Mouse (Mus musculus) MEL (cell line): ENCODE results near the gene Apex2. TPM values are rescaled to one million over a fixed set of nuclear protein-coding genes. Genes with fewer than 3 reads are reported as not detected.

Experiments used
- DNase-seq: peaks from one replicate; pipeline ENCODE4 v3.0.0; 2011; ENCODE audit warnings: low read depth, low spot score
- H3K27ac ChIP-seq: 2 replicates; pipeline ENCODE4 v1.5.1; 2012; ENCODE audit warnings: low read depth, mild to moderate bottlenecking, control low read depth, low read length, moderate library complexity; ENCODE audit not compliant: control insufficient read depth
- H3K27me3 ChIP-seq, 2 experiments: fragments of 150-350 bp in 1 of 2; sonication (generic) in 1 of 2; 2 replicates each; pipeline ENCODE4 v1.6.1; 2012; ENCODE audit warnings: low read length in 2 of 2, mild to moderate bottlenecking in 2 of 2, improper control_type of control experiment in 1 of 2, moderate library complexity in 1 of 2; ENCODE audit not compliant: insufficient read depth in 2 of 2, control insufficient read depth in 1 of 2
- H3K36me3 ChIP-seq, 2 experiments: 2 replicates each; pipeline ENCODE4 v1.6.1; 2012 to 2014; ENCODE audit warnings: low read length in 2 of 2, improper control_type of control experiment in 1 of 2, inconsistent platforms in 1 of 2, mild to moderate bottlenecking in 1 of 2; ENCODE audit not compliant: insufficient read depth in 2 of 2, control insufficient read depth in 1 of 2
- H3K4me1 ChIP-seq, 2 experiments: fragments of 150-350 bp in 1 of 2; sonication (generic) in 1 of 2; 2 replicates each; pipeline ENCODE4 v1.6.1; 2012; ENCODE audit warnings: low read length in 2 of 2, improper control_type of control experiment in 1 of 2, mild to moderate bottlenecking in 1 of 2; ENCODE audit not compliant: insufficient read depth in 2 of 2, control insufficient read depth in 1 of 2
- H3K4me3 ChIP-seq, 2 experiments: fragments of 150-350 bp in 1 of 2; sonication (generic) in 1 of 2; 2 replicates each; pipeline ENCODE4 v1.5.1; 2012; ENCODE audit warnings: low read depth in 2 of 2, low read length in 2 of 2, mild to moderate bottlenecking in 2 of 2, moderate library complexity in 2 of 2, control low read depth in 1 of 2, improper control_type of control experiment in 1 of 2; ENCODE audit not compliant: control insufficient read depth in 1 of 2, insufficient read depth in 1 of 2
- H3K79me2 ChIP-seq: 2 replicates; pipeline ENCODE4 v1.6.1; 2012; ENCODE audit warnings: mild to moderate bottlenecking, low read length, moderate library complexity; ENCODE audit not compliant: control insufficient read depth, poor library complexity, insufficient read depth
- H3K9ac ChIP-seq: 2 replicates; pipeline ENCODE4 v1.6.1; 2012; ENCODE audit warnings: low read depth, mild to moderate bottlenecking, control low read depth, low read length, moderate library complexity; ENCODE audit not compliant: control insufficient read depth, poor library complexity, severe bottlenecking
- H3K9me3 ChIP-seq: fragments of 150-350 bp; sonication (generic); replicated peaks from 2 replicates; pipeline ENCODE4 v1.6.1; 2012; ENCODE audit warnings: mild to moderate bottlenecking, low read length, improper control_type of control experiment, moderate library complexity; ENCODE audit not compliant: insufficient read depth
- BHLHE40 ChIP-seq: IDR thresholded peaks from 2 replicates; pipeline ENCODE4 v1.6.1; 2012; ENCODE audit warnings: low read depth, mild to moderate bottlenecking, inconsistent platforms, low read length, improper control_type of control experiment, borderline replicate concordance
- CHD1 ChIP-seq: IDR thresholded peaks from 2 replicates; pipeline ENCODE4 v1.6.1; 2012; ENCODE audit warnings: low read depth, mild to moderate bottlenecking, inconsistent platforms, low read length, improper control_type of control experiment
- CHD2 ChIP-seq: IDR thresholded peaks from 2 replicates; pipeline ENCODE4 v1.6.1; 2011; ENCODE audit warnings: low read length, improper control_type of control experiment
- CTCF ChIP-seq, 3 experiments: IDR thresholded peaks in 2 of 3; conservative IDR thresholded peaks in 1 of 3; 2 replicates each; pipeline ENCODE4 v1.5.1; 2011 to 2012; ENCODE audit warnings: low read length in 3 of 3, low read depth in 2 of 3, mild to moderate bottlenecking in 2 of 3, improper control_type of control experiment in 1 of 3, inconsistent platforms in 1 of 3, mixed read lengths in 1 of 3, moderate library complexity in 1 of 3; ENCODE audit not compliant: control insufficient read depth in 1 of 3, insufficient read depth in 1 of 3, poor library complexity in 1 of 3, severe bottlenecking in 1 of 3
- E2F4 ChIP-seq: IDR thresholded peaks from 2 replicates; pipeline ENCODE4 v1.6.1; 2011; ENCODE audit warnings: low read depth, low read length, improper control_type of control experiment, borderline replicate concordance
- ELF1 ChIP-seq: IDR thresholded peaks from 2 replicates; pipeline ENCODE4 v1.6.1; 2014; ENCODE audit warnings: low read depth, mild to moderate bottlenecking, inconsistent platforms, low read length, improper control_type of control experiment, moderate library complexity
- EP300 ChIP-seq, 2 experiments: IDR thresholded peaks; 2 replicates each; pipeline ENCODE4 v1.6.1; 2011; ENCODE audit warnings: improper control_type of control experiment in 2 of 2, low read length in 2 of 2, low read depth in 1 of 2, mild to moderate bottlenecking in 1 of 2
- ETS1 ChIP-seq: IDR thresholded peaks from 2 replicates; pipeline ENCODE4 v1.6.1; 2012; ENCODE audit warnings: low read depth, mild to moderate bottlenecking, inconsistent platforms, low read length, improper control_type of control experiment, moderate library complexity
- GABPA ChIP-seq: IDR thresholded peaks from 2 replicates; pipeline ENCODE4 v1.6.1; 2012; ENCODE audit warnings: low read depth, mild to moderate bottlenecking, inconsistent platforms, low read length, improper control_type of control experiment, moderate library complexity
- GATA1 ChIP-seq: IDR thresholded peaks from 2 replicates; pipeline ENCODE4 v1.6.1; 2011; ENCODE audit warnings: low read depth, low read length, improper control_type of control experiment
- HCFC1 ChIP-seq: IDR thresholded peaks from 2 replicates; pipeline ENCODE4 v1.6.1; 2012; ENCODE audit warnings: low read depth, mild to moderate bottlenecking, inconsistent platforms, low read length, improper control_type of control experiment, moderate library complexity
- JUND ChIP-seq: IDR thresholded peaks from 2 replicates; pipeline ENCODE4 v1.6.1; 2011; ENCODE audit warnings: low read depth, mild to moderate bottlenecking, improper control_type of control experiment, low read length
- MAFK ChIP-seq: IDR thresholded peaks from 2 replicates; pipeline ENCODE4 v1.6.1; 2011; ENCODE audit warnings: low read depth, mild to moderate bottlenecking, low read length, improper control_type of control experiment, borderline replicate concordance
- MAX ChIP-seq: IDR thresholded peaks from 2 replicates; pipeline ENCODE4 v1.6.1; 2011; ENCODE audit warnings: low read length, improper control_type of control experiment
- MAZ ChIP-seq: IDR thresholded peaks from 2 replicates; pipeline ENCODE4 v1.6.1; 2012; ENCODE audit warnings: low read depth, mild to moderate bottlenecking, inconsistent platforms, low read length, improper control_type of control experiment
- MEF2A ChIP-seq: IDR thresholded peaks from 2 replicates; pipeline ENCODE4 v1.6.1; 2014; ENCODE audit warnings: low read depth, mild to moderate bottlenecking, inconsistent platforms, low read length, improper control_type of control experiment; ENCODE audit not compliant: poor library complexity, insufficient replicate concordance, severe bottlenecking; ENCODE audit errors: extremely low read depth
- MXI1 ChIP-seq: IDR thresholded peaks from 2 replicates; pipeline ENCODE4 v1.6.1; 2011; ENCODE audit warnings: mild to moderate bottlenecking, low read depth, low read length, improper control_type of control experiment
- MYB ChIP-seq: IDR thresholded peaks from 2 replicates; pipeline ENCODE4 v1.6.1; 2011; ENCODE audit warnings: mild to moderate bottlenecking, low read depth, low read length, improper control_type of control experiment
- MYC ChIP-seq: IDR thresholded peaks from 2 replicates; pipeline ENCODE4 v1.6.1; 2011; ENCODE audit warnings: low read depth, mild to moderate bottlenecking, low read length, improper control_type of control experiment, moderate library complexity
- NELFE ChIP-seq: IDR thresholded peaks from 2 replicates; pipeline ENCODE4 v1.6.1; 2011; ENCODE audit warnings: low read depth, low read length, improper control_type of control experiment
- NRF1 ChIP-seq: IDR thresholded peaks from 2 replicates; pipeline ENCODE4 v1.6.1; 2014; ENCODE audit warnings: low read depth, mild to moderate bottlenecking, inconsistent platforms, low read length, improper control_type of control experiment, moderate library complexity; ENCODE audit not compliant: poor library complexity, insufficient read depth, severe bottlenecking
- POLR2A ChIP-seq, 2 experiments: IDR thresholded peaks; 2 replicates each; pipeline ENCODE4 v1.6.1; 2011 to 2012; ENCODE audit warnings: low read length in 2 of 2, mild to moderate bottlenecking in 2 of 2, control low read depth in 1 of 2, improper control_type of control experiment in 1 of 2, low read depth in 1 of 2, moderate library complexity in 1 of 2; ENCODE audit not compliant: control insufficient read depth in 1 of 2, insufficient read depth in 1 of 2, poor library complexity in 1 of 2
- POLR2AphosphoS2 ChIP-seq: IDR thresholded peaks from 2 replicates; pipeline ENCODE4 v1.6.1; 2011; ENCODE audit warnings: low read length, improper control_type of control experiment
- POLR2AphosphoS5 ChIP-seq: IDR thresholded peaks from 2 replicates; pipeline ENCODE4 v1.6.1; 2012; ENCODE audit warnings: low read depth, borderline replicate concordance, mild to moderate bottlenecking, inconsistent platforms, low read length, moderate library complexity, mixed read lengths
- RAD21 ChIP-seq: IDR thresholded peaks from 2 replicates; pipeline ENCODE4 v1.6.1; 2011; ENCODE audit warnings: mild to moderate bottlenecking, low read depth, low read length, improper control_type of control experiment
- RCOR1 ChIP-seq: IDR thresholded peaks from 2 replicates; pipeline ENCODE4 v1.6.1; 2012; ENCODE audit warnings: low read depth, mild to moderate bottlenecking, inconsistent platforms, low read length, improper control_type of control experiment
- SIN3A ChIP-seq: IDR thresholded peaks from 2 replicates; pipeline ENCODE4 v1.6.1; 2012; ENCODE audit warnings: low read length, improper control_type of control experiment, inconsistent platforms
- SMC3 ChIP-seq: IDR thresholded peaks from 2 replicates; pipeline ENCODE4 v1.6.1; 2011; ENCODE audit warnings: low read depth, low read length, improper control_type of control experiment
- TAL1 ChIP-seq: IDR thresholded peaks from 2 replicates; pipeline ENCODE4 v1.6.1; 2012; ENCODE audit warnings: mild to moderate bottlenecking, inconsistent platforms, low read length, moderate library complexity, mixed read lengths
- TBP ChIP-seq: IDR thresholded peaks from 2 replicates; pipeline ENCODE4 v1.8.0; 2011; ENCODE audit warnings: low read depth, low read length, improper control_type of control experiment
- TCF12 ChIP-seq: IDR thresholded peaks from 2 replicates; pipeline ENCODE4 v1.6.1; 2014; ENCODE audit warnings: low read depth, mild to moderate bottlenecking, inconsistent platforms, low read length, improper control_type of control experiment, moderate library complexity
- UBTF ChIP-seq: IDR thresholded peaks from 2 replicates; pipeline ENCODE4 v1.6.1; 2012; ENCODE audit warnings: low read depth, mild to moderate bottlenecking, inconsistent platforms, low read length, improper control_type of control experiment, moderate library complexity, borderline replicate concordance; ENCODE audit not compliant: insufficient read depth
- USF1 ChIP-seq: IDR thresholded peaks from 2 replicates; pipeline ENCODE4 v1.6.1; 2014; ENCODE audit warnings: low read depth, mild to moderate bottlenecking, inconsistent platforms, low read length, improper control_type of control experiment, moderate library complexity
- USF2 ChIP-seq, 2 experiments: IDR thresholded peaks; 2 replicates each; pipeline ENCODE4 v1.6.1; 2011 to 2012; ENCODE audit warnings: improper control_type of control experiment in 2 of 2, low read length in 2 of 2, borderline replicate concordance in 1 of 2, inconsistent platforms in 1 of 2, low read depth in 1 of 2, mild to moderate bottlenecking in 1 of 2; ENCODE audit not compliant: insufficient read depth in 1 of 2
- ZC3H11A ChIP-seq: IDR thresholded peaks from 2 replicates; pipeline ENCODE4 v1.6.1; 2012; ENCODE audit warnings: low read depth, mild to moderate bottlenecking, inconsistent platforms, low read length, improper control_type of control experiment
- ZKSCAN1 ChIP-seq: IDR thresholded peaks from 2 replicates; pipeline ENCODE4 v1.6.1; 2012; ENCODE audit warnings: low read depth, mild to moderate bottlenecking, inconsistent platforms, low read length, improper control_type of control experiment, moderate library complexity
- ZMIZ1 ChIP-seq: IDR thresholded peaks from 2 replicates; pipeline ENCODE4 v1.6.1; 2012; ENCODE audit warnings: low read depth, mild to moderate bottlenecking, inconsistent platforms, low read length, improper control_type of control experiment, moderate library complexity
- ZNF384 ChIP-seq: IDR thresholded peaks from 2 replicates; pipeline ENCODE4 v1.6.1; 2012; ENCODE audit warnings: low read depth, mild to moderate bottlenecking, inconsistent platforms, low read length, improper control_type of control experiment
- polyA plus RNA-seq, 2 experiments: library from polyadenylated mRNA; stranded (reverse) in 1 of 2; unstranded in 1 of 2; fragments of >175 nt in 1 of 2; fragments of >200 nt in 1 of 2; gene quantifications; 2 replicates each; pipeline versions ENCODE4 v1.2.1 to v1.2.4; 2012; ENCODE audit warnings: low replicate concordance in 2 of 2, low read depth in 1 of 2; ENCODE audit not compliant: insufficient read length in 2 of 2, insufficient read depth in 1 of 2, missing spikeins in 1 of 2
- total RNA-seq: library from RNA; depleted of rRNA; stranded (reverse); fragments of 300-350 nt; gene quantifications from 2 replicates; pipeline ENCODE4 v1.2.3, GENCODE M21; 2012

The Apex2 gene
- total and polyA plus RNA-seq, 3 experiments: 11.5 to 23.4 TPM; not detected in 1

- Histone ChIP-seq H3K27me3 (no peaks in the 10 kb centered on the region), H3K9me3 (no peaks in the 10 kb centered on the region), H3K36me3 (peaks cover 0 to 30% of the 10 kb centered on the region in 2 experiments; a peak in 2 of 4 replicates), H3K4me1 (peaks cover 11 to 12% of the 10 kb centered on the region in 2 experiments), H3K4me3 (no peak overlapping the region), H3K79me2 (no peaks in the 10 kb centered on the region), H3K9ac (no peak overlapping the region), H3K27ac (no peak overlapping the region)
- peak; percentile 85 for DNase-seq
- TF ChIP-seq TBP (no peak), BHLHE40 (peak; percentile 37; the same call in 1 of the 2 replicates), RCOR1 (peak; percentile 97), JUND (no peak), UBTF (no peak), POLR2AphosphoS5 (no peak), USF2 (IDR thresholded peaks at IDR 0.05; ENCODE audit: borderline replicate concordance in 1 of 2, insufficient read depth in 1 of 2, low read depth in 1 of 2, low read length in 2 of 2) (no peak), NELFE (no peak), MYC (no peak), MAX (no peak), E2F4 (no peak), ZMIZ1 (no peak), MAFK (peak; percentile 52; the same call in 1 of the 2 replicates), CTCF (IDR thresholded peaks at IDR 0.05 in 2 of 3, conservative IDR thresholded peaks at IDR 0.05 in 1 of 3; ENCODE audit: control insufficient read depth in 1 of 3, insufficient read depth in 1 of 3, low read depth in 2 of 3, low read length in 3 of 3, poor library complexity in 1 of 3, severe bottlenecking in 1 of 3) (no peak), RAD21 (no peak), NRF1 (no peak), MXI1 (no peak), SMC3 (no peak), SIN3A (0 out of 2 replicates have a peak, but pooled peaks have one; percentile 51), ETS1 (peak; percentile 76), MEF2A (0 out of 2 replicates have a peak, but pooled peaks have one; percentile 53), ELF1 (peak; percentile 43; the same call in 1 of the 2 replicates), ZNF384 (peak; percentile 10; the same call in 1 of the 2 replicates), CHD1 (no peak), POLR2AphosphoS2 (no peak), ZC3H11A (no peak), TCF12 (peak; percentile 79), ZKSCAN1 (no peak), GABPA (no peak), CHD2 (no peak), USF1 (no peak), MYB (no peak), POLR2A (IDR thresholded peaks at IDR 0.05; ENCODE audit: control insufficient read depth in 1 of 2, insufficient read depth in 1 of 2, low read depth in 1 of 2, low read length in 2 of 2, poor library complexity in 1 of 2) (no peak), MAZ (no peak), TAL1 (0 out of 2 replicates have a peak, but pooled peaks have one; percentile 4), GATA1 (peak; percentile 90), EP300 (IDR thresholded peaks at IDR 0.05; ENCODE audit: low read depth in 1 of 2, low read length in 2 of 2) (peak; percentile 90 to 91), HCFC1 (no peak)
These were observed 49.6 kb downstream of the Apex2 start for GRCm38 (mm10) chrX:150540111-150540510.
